Mouse (Mus musculus) bone marrow, adult 2 months (tissue): ENCODE measurements around the gene Pdcd11.

Experiments
- CTCF ChIP-seq: fragments of 200-500 bp; IDR thresholded peaks from 2 replicates; pipeline ENCODE4 v1.5.1; 2011; ENCODE audit warnings: low read length, control low read depth; ENCODE audit not compliant: control insufficient read depth, insufficient read depth
- POLR2A ChIP-seq: fragments of 200-500 bp; IDR thresholded peaks from 2 replicates; pipeline ENCODE4 v1.6.1; 2011; ENCODE audit warnings: low read depth, mild to moderate bottlenecking, control low read depth, low read length, borderline replicate concordance; ENCODE audit not compliant: control insufficient read depth

GRCm38 (mm10) chr19:47178431-47179271 is 88.1 kb downstream of the Pdcd11 start, which contains the start of gene Neurl1a:
- TF ChIP-seq POLR2A (no peak), CTCF (no peak)
